Comparison of ENCODE assay signal across 21 mouse cellular contexts in the genomic region with DNA sequence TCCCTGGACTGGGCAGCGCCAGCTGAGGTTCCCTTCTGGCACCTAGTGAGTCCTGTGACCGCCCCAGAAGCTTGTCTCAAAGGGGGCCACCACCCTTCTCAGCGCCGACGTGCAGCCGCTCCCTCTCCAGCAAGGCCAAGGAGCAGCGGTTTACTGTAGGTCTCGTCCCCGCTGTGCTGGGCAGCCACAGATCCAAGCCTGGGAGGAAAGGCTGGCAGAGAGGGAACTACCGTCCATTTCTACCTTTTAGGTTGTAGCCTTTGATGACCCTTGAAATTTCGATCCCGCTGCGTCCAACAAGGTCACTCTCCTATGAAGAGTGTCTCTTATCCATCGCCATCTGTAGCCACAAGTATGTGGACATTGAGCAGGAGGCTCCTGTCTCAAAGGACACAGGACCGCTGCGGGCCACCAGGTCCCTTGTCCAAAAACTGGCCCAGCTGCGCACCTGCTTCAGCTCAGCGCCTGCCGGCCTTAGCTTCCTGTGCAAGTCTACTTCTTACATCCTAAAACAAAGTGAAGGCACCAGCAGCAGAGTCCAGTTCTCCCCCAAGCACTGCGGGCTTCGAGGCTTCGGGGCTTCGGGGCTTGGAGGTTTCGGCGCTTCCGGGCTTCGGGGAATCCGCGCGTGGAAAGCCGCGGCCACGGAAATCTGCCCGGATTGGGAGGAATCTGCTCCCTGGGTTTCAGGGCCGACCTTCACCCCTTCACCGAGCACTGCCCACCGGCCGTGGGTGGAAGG. TPM values are rescaled to one million over a fixed set of nuclear protein-coding genes. Genes with fewer than 3 reads are reported as not detected.
DNase-seq lines count a peak whose midpoint lies in the region; ATAC-seq and TF ChIP-seq lines count a peak whose summit lies in the region.
"Had no signal": no experiment of that assay in that cellular context is flagged by ENCODE, and none has a peak within 500 bp of the region (broad histone marks: within the 10 kb centered on the region; RNA-seq: fewer than 3 reads in every experiment).

No protein-coding gene starts in this region.

- peak overlapping the region; percentile 13; the same call in 1 of the 2 replicates for H3K4me2 ChIP-seq in heart, embryonic 13.5 days
- no peak overlapping the region for H3K4me2 ChIP-seq in midbrain, embryonic 11.5 days
- H3K4me2 ChIP-seq in midbrain, embryonic 15.5 days, result no peak overlapping the region
- peak overlapping the region; percentile 7; the same call in 1 of the 2 replicates for H3K4me2 ChIP-seq in embryonic facial prominence, embryonic 13.5 days
- H3K4me2 ChIP-seq in stomach, embryonic 16.5 days (ENCODE audit: low read depth, low read length), result 0 out of 2 replicates have a peak overlapping the region, but pooled peaks have one; percentile 3
- H3K4me2 ChIP-seq: heart, embryonic 11.5 days; liver, embryonic 15.5 days had no signal

- no peak overlapping the region for H3K9ac ChIP-seq in heart, embryonic 13.5 days
- H3K9ac ChIP-seq in midbrain, embryonic 11.5 days (ENCODE audit: low read length), result no peak overlapping the region
- no peak overlapping the region for H3K9ac ChIP-seq in midbrain, embryonic 15.5 days
- no peak overlapping the region for H3K9ac ChIP-seq in embryonic facial prominence, embryonic 13.5 days
- no peak overlapping the region for H3K9ac ChIP-seq in stomach, embryonic 16.5 days (ENCODE audit: low read length)
- H3K9ac ChIP-seq: liver, embryonic 15.5 days had no signal

- peaks cover 97% of the 10 kb centered on the region for H3K27me3 ChIP-seq in heart, embryonic 13.5 days (replicated peaks)
- H3K27me3 ChIP-seq in midbrain, embryonic 11.5 days (ENCODE audit: control insufficient read depth, insufficient read depth, low read length), result peaks cover 78% of the 10 kb centered on the region
- H3K27me3 ChIP-seq in midbrain, embryonic 15.5 days (replicated peaks), result peaks cover 81% of the 10 kb centered on the region
- H3K27me3 ChIP-seq in embryonic facial prominence, embryonic 13.5 days, result peaks cover 96% of the 10 kb centered on the region
- peaks cover 46% of the 10 kb centered on the region for H3K27me3 ChIP-seq in stomach, embryonic 16.5 days (ENCODE audit: control insufficient read depth, insufficient read depth, low read length)

- peaks cover 20% of the 10 kb centered on the region for H3K4me1 ChIP-seq in heart, embryonic 13.5 days
- H3K4me1 ChIP-seq in midbrain, embryonic 11.5 days (ENCODE audit: control insufficient read depth, insufficient read depth, low read length), result 0 out of 2 replicates have a peak, but pooled peaks cover 4% of the 10 kb centered on the region
- peaks cover 11% of the 10 kb centered on the region; the same call in 1 of the 2 replicates for H3K4me1 ChIP-seq in midbrain, embryonic 15.5 days
- peaks cover 31% of the 10 kb centered on the region for H3K4me1 ChIP-seq in embryonic facial prominence, embryonic 13.5 days
- peaks cover 6% of the 10 kb centered on the region for H3K4me1 ChIP-seq in stomach, embryonic 16.5 days (ENCODE audit: control insufficient read depth, insufficient read depth, low read length)
- H3K4me1 ChIP-seq: liver, embryonic 15.5 days had no signal

- no peak for TF ChIP-seq CTCF in layer of hippocampus, adult 2 months (conservative IDR thresholded peaks at IDR 0.05)

- WGBS in heart, embryonic 13.5 days, result 4% methylated on average over 38 of the region's 38 CpGs
- 2% methylated on average over 38 of the region's 38 CpGs for WGBS in midbrain, embryonic 11.5 days
- 2% methylated on average over 38 of the region's 38 CpGs for WGBS in midbrain, embryonic 15.5 days
- 3% methylated on average over 38 of the region's 38 CpGs for WGBS in embryonic facial prominence, embryonic 13.5 days
- WGBS in stomach, embryonic 16.5 days, result 20% methylated on average over 38 of the region's 38 CpGs

- no peak for ATAC-seq in heart, embryonic 13.5 days (ENCODE audit: extremely low read depth, insufficient number of reproducible peaks, low FRiP score, low TSS enrichment)
- peak; percentile 41; the same call in 1 of the 2 replicates for ATAC-seq in midbrain, embryonic 11.5 days (ENCODE audit: low FRiP score)
- no peak for ATAC-seq in midbrain, embryonic 15.5 days (replicated peaks)
- no peak for ATAC-seq in embryonic facial prominence, embryonic 13.5 days (ENCODE audit: insufficient number of reproducible peaks, insufficient read depth, low FRiP score, low TSS enrichment, low read depth)
- ATAC-seq in stomach, embryonic 16.5 days (ENCODE audit: insufficient read depth, low FRiP score), result no peak

- H3K27ac ChIP-seq in heart, embryonic 13.5 days (replicated peaks), result no peak overlapping the region
- no peak overlapping the region for H3K27ac ChIP-seq in midbrain, embryonic 11.5 days (ENCODE audit: low read depth, low read length)
- H3K27ac ChIP-seq in midbrain, embryonic 15.5 days, result no peak overlapping the region
- H3K27ac ChIP-seq in embryonic facial prominence, embryonic 13.5 days, result no peak overlapping the region
- no peak overlapping the region for H3K27ac ChIP-seq in stomach, embryonic 16.5 days (ENCODE audit: low read length)
- H3K27ac ChIP-seq in layer of hippocampus, adult 2 months, result no peak overlapping the region
- H3K27ac ChIP-seq: liver, embryonic 15.5 days had no signal

- H3K4me3 ChIP-seq in heart, embryonic 13.5 days, result peak overlapping the region; percentile 17; the same call in 1 of the 2 replicates
- no peak overlapping the region for H3K4me3 ChIP-seq in midbrain, embryonic 11.5 days (ENCODE audit: low read depth, low read length)
- no peak overlapping the region for H3K4me3 ChIP-seq in midbrain, embryonic 15.5 days
- H3K4me3 ChIP-seq in embryonic facial prominence, embryonic 13.5 days, result 0 out of 2 replicates have a peak overlapping the region, but pooled peaks have one; percentile 9
- H3K4me3 ChIP-seq in stomach, embryonic 16.5 days (replicated peaks; ENCODE audit: low read length), result no peak overlapping the region
- H3K4me3 ChIP-seq in layer of hippocampus, adult 2 months, result no peak overlapping the region
- H3K4me3 ChIP-seq: liver, embryonic 15.5 days had no signal

- no peaks in the 10 kb centered on the region for H3K36me3 ChIP-seq in heart, embryonic 13.5 days
- H3K36me3 ChIP-seq in midbrain, embryonic 11.5 days (ENCODE audit: control insufficient read depth, insufficient read depth, low read length), result no peaks in the 10 kb centered on the region
- H3K36me3 ChIP-seq in midbrain, embryonic 15.5 days (replicated peaks), result no peaks in the 10 kb centered on the region
- no peaks in the 10 kb centered on the region for H3K36me3 ChIP-seq in embryonic facial prominence, embryonic 13.5 days
- H3K36me3 ChIP-seq in stomach, embryonic 16.5 days (ENCODE audit: control insufficient read depth, insufficient read depth, low read length), result no peaks in the 10 kb centered on the region
- H3K36me3 ChIP-seq: liver, embryonic 15.5 days had no signal

- no peaks in the 10 kb centered on the region for H3K9me3 ChIP-seq in heart, embryonic 13.5 days
- no peaks in the 10 kb centered on the region for H3K9me3 ChIP-seq in midbrain, embryonic 11.5 days (ENCODE audit: control insufficient read depth, low read length)
- H3K9me3 ChIP-seq in midbrain, embryonic 15.5 days, result no peaks in the 10 kb centered on the region
- no peaks in the 10 kb centered on the region for H3K9me3 ChIP-seq in embryonic facial prominence, embryonic 13.5 days
- no peaks in the 10 kb centered on the region for H3K9me3 ChIP-seq in stomach, embryonic 16.5 days (replicated peaks; ENCODE audit: control insufficient read depth, low read length)
- H3K9me3 ChIP-seq: liver, embryonic 15.5 days had no signal

- no peak for DNase-seq in heart, postnatal 25 days (ENCODE audit: low spot score)
- peak; percentile 95 for DNase-seq in midbrain, embryonic 11.5 days (ENCODE audit: low spot score, missing footprints)
- no peak for DNase-seq in layer of hippocampus, adult 2 months (ENCODE audit: low spot score in 2 of 2)
- DNase-seq: adrenal gland, adult 8-10 months; B cell, adult 2 months; cerebellum, adult 2 months; gastrocnemius, postnatal 36 days; kidney, adult 2 months; kidney, postnatal 25 days; lung, postnatal 36 days; spleen, adult 18-20 months; thymus, postnatal 36 days had no signal

- intact Hi-C loops in heart, postnatal 25 days (cut with DNase I), result loop anchor here (5.0 kb wide), 3 partner anchors 408 to 713 kb away; no protein-coding TSS in a partner anchor

RNA-seq across cellular contexts. Expression of a gene that starts 10.7 kb away (rescaled TPM):
- polyA plus RNA-seq in heart, embryonic 13.5 days (2015; fragmentation: Nextera tagmentation; extraction: Ambion mirVana), result 1.0 and 1.1 TPM in 2 replicates
- under 1 TPM in 1 of 2 experiments, not detected in 1; 0.18 TPM for total RNA-seq in heart, postnatal 25 days (2021)
- polyA plus RNA-seq in midbrain, embryonic 11.5 days (2014; fragmentation: Nextera tagmentation; extraction: Ambion mirVana), result 5.1 and 5.6 TPM in 2 replicates
- polyA plus RNA-seq in midbrain, embryonic 15.5 days (2015; fragmentation: Nextera tagmentation; extraction: Ambion mirVana), result 5.3 and 6.5 TPM in 2 replicates
- 3.9 and 7.5 TPM in 2 replicates for polyA plus RNA-seq in embryonic facial prominence, embryonic 13.5 days (2015; fragmentation: Nextera tagmentation; extraction: Ambion mirVana)
- 11.9 and 12.2 TPM in 2 replicates for polyA plus RNA-seq in stomach, embryonic 16.5 days (2015; fragmentation: Nextera tagmentation; extraction: Ambion mirVana)
- total RNA-seq in layer of hippocampus, adult 2 months (2021), result 1 to 10 TPM; 4.7 to 5.5 TPM
- total RNA-seq: adrenal gland, adult 8-10 months; gastrocnemius, postnatal 36 days; hematopoietic stem cell, adult 5-6 weeks had no signal
- polyA plus RNA-seq: kidney, adult 2 months; testis, adult 2 months had no signal

RNA-seq across cellular contexts. Expression of a gene that starts 55.8 kb away (rescaled TPM):
- not detected in 2 replicates for polyA plus RNA-seq in heart, embryonic 13.5 days (2015; fragmentation: Nextera tagmentation; extraction: Ambion mirVana)
- under 1 TPM in 1 of 2 experiments, not detected in 1; 0.08 TPM for total RNA-seq in heart, postnatal 25 days (2021)
- polyA plus RNA-seq in midbrain, embryonic 11.5 days (2014; fragmentation: Nextera tagmentation; extraction: Ambion mirVana), result not detected in 2 replicates
- polyA plus RNA-seq in midbrain, embryonic 15.5 days (2015; fragmentation: Nextera tagmentation; extraction: Ambion mirVana), result not detected in 2 replicates
- not detected in 2 replicates for polyA plus RNA-seq in embryonic facial prominence, embryonic 13.5 days (2015; fragmentation: Nextera tagmentation; extraction: Ambion mirVana)
- not detected in 2 replicates for polyA plus RNA-seq in stomach, embryonic 16.5 days (2015; fragmentation: Nextera tagmentation; extraction: Ambion mirVana)
- under 1 TPM; 0.67 to 0.71 TPM for total RNA-seq in layer of hippocampus, adult 2 months (2021)
- total RNA-seq: adrenal gland, adult 8-10 months; gastrocnemius, postnatal 36 days had no signal
- polyA plus RNA-seq: forebrain, embryonic 11.5 days; heart, embryonic 11.5 days; liver, embryonic 15.5 days had no signal

RNA-seq across cellular contexts. Expression of a gene that starts 59.0 kb away (rescaled TPM):
- 0.07 and 0.17 TPM in 2 replicates for polyA plus RNA-seq in heart, embryonic 13.5 days (2015; fragmentation: Nextera tagmentation; extraction: Ambion mirVana)
- total RNA-seq in heart, postnatal 25 days (2021), result under 1 TPM; 0.10 to 0.14 TPM
- 1.8 and 2.2 TPM in 2 replicates for polyA plus RNA-seq in midbrain, embryonic 11.5 days (2014; fragmentation: Nextera tagmentation; extraction: Ambion mirVana)
- 2.2 and 2.4 TPM in 2 replicates for polyA plus RNA-seq in midbrain, embryonic 15.5 days (2015; fragmentation: Nextera tagmentation; extraction: Ambion mirVana)
- 0.58 and 1.0 TPM in 2 replicates for polyA plus RNA-seq in embryonic facial prominence, embryonic 13.5 days (2015; fragmentation: Nextera tagmentation; extraction: Ambion mirVana)
- 8.9 and 9.6 TPM in 2 replicates for polyA plus RNA-seq in stomach, embryonic 16.5 days (2015; fragmentation: Nextera tagmentation; extraction: Ambion mirVana)
- 1 to 10 TPM; 2.8 TPM for total RNA-seq in layer of hippocampus, adult 2 months (2021)
- total RNA-seq: gastrocnemius, postnatal 36 days; hematopoietic stem cell, adult 5-6 weeks had no signal

Comparison
In these comparisons a context has a peak if more than half of its experiments do, and no peak if none do; other contexts are left out.
1. H3K4me2 ChIP-seq: peak in heart, embryonic 13.5 days (single experiment), embryonic facial prominence, embryonic 13.5 days (single experiment) and stomach, embryonic 16.5 days (single experiment); none in midbrain, embryonic 11.5 days (single experiment) and midbrain, embryonic 15.5 days (single experiment).
2. H3K4me3 ChIP-seq: peak in heart, embryonic 13.5 days (single experiment) and embryonic facial prominence, embryonic 13.5 days (single experiment); none in midbrain, embryonic 11.5 days (single experiment), midbrain, embryonic 15.5 days (single experiment), stomach, embryonic 16.5 days (single experiment) and layer of hippocampus, adult 2 months (single experiment).